In genomic region chr6:135197921-135198532, GRCm38 (mm10) we compare ENCODE assay signal across 8 mouse cellular contexts. TPM values are rescaled to one million over a fixed set of nuclear protein-coding genes. Genes with fewer than 3 reads are reported as not detected.
DNase-seq lines count a peak whose midpoint lies in the region; ATAC-seq and TF ChIP-seq lines count a peak whose summit lies in the region.

Gene Fam234b (plus strand): TSS chr6:135197977.
Gene Hebp1 (minus strand): TSS chr6:135198022.

- DNase-seq in CD4-positive helper T cell, adult 2 months (ENCODE audit: low read depth, low spot score): peak; percentile 79
- peak; percentile 49 for DNase-seq in brain, embryonic 18.5 days (ENCODE audit: low read depth, low spot score)
- DNase-seq in liver, adult 2 months (ENCODE audit: extremely low read depth, low read depth, low spot score): peak; percentile 67
- DNase-seq in naive thymus-derived CD4-positive, alpha-beta T cell, adult 2 months (ENCODE audit: low read depth): peak; percentile 78
- peak; percentile 74 for DNase-seq in splenic B cell, adult 2 months (ENCODE audit: low read depth, low spot score)

- H3K36me3 ChIP-seq in erythroblast, embryonic 14.5 days (ENCODE audit: control insufficient read depth): peaks cover 38% of the 10 kb centered on the region
- no peaks in the 10 kb centered on the region for H3K36me3 ChIP-seq in heart, embryonic 11.5 days (ENCODE audit: control insufficient read depth, insufficient read depth, low read length)
- no peaks in the 10 kb centered on the region for H3K36me3 ChIP-seq in kidney, embryonic 16.5 days (ENCODE audit: insufficient read depth, low read length)
- no peaks in the 10 kb centered on the region for H3K36me3 ChIP-seq in liver, adult 2 months (ENCODE audit: control insufficient read depth, insufficient read depth, low read length)
- no peaks in the 10 kb centered on the region for H3K36me3 ChIP-seq in splenic B cell, adult 2 months (ENCODE audit: control insufficient read depth, insufficient read depth, low read length, poor library complexity, severe bottlenecking)

- TF ChIP-seq POLR2A in liver, adult 2 months (IDR thresholded peaks at IDR 0.05; ENCODE audit: extremely low read depth, insufficient read depth, low read length): peak; percentile 35; the same call in 1 of the 2 replicates

- H3K27ac ChIP-seq in heart, embryonic 11.5 days (ENCODE audit: low read depth, low read length): peak within 1 kb of the TSS; percentile 79
- H3K27ac ChIP-seq in kidney, embryonic 16.5 days (ENCODE audit: low read length): peak within 1 kb of the TSS; percentile 80
- H3K27ac ChIP-seq in liver, adult 2 months (replicated peaks; ENCODE audit: insufficient read depth, low read depth, low read length): peak within 1 kb of the TSS; percentile 55

- WGBS in heart, embryonic 11.5 days (ENCODE audit: insufficient replicate concordance): under 1% methylated on average over 52 of the region's 52 CpGs
- WGBS in kidney, embryonic 16.5 days: under 1% methylated on average over 48 of the region's 52 CpGs
- 2% methylated on average over 52 of the region's 52 CpGs for WGBS in liver, adult 2 months

- H3K4me3 ChIP-seq in erythroblast, embryonic 14.5 days (replicated peaks): peak within 1 kb of the TSS; percentile 99
- H3K4me3 ChIP-seq in heart, embryonic 11.5 days (ENCODE audit: low read depth, low read length): peak within 1 kb of the TSS; percentile 84
- peak within 1 kb of the TSS; percentile 86 for H3K4me3 ChIP-seq in kidney, embryonic 16.5 days (ENCODE audit: low read length)
- H3K4me3 ChIP-seq in liver, adult 2 months (ENCODE audit: insufficient read depth, low read depth, low read length): peak within 1 kb of the TSS; percentile 98

- no peaks in the 10 kb centered on the region for H3K27me3 ChIP-seq in erythroblast, embryonic 14.5 days (ENCODE audit: control insufficient read depth)
- no peaks in the 10 kb centered on the region; the same call in 1 of the 2 replicates for H3K27me3 ChIP-seq in heart, embryonic 11.5 days (ENCODE audit: control insufficient read depth, insufficient read depth, low read length)
- H3K27me3 ChIP-seq in kidney, embryonic 16.5 days (ENCODE audit: insufficient read depth, low read length): no peaks in the 10 kb centered on the region
- H3K27me3 ChIP-seq in liver, adult 2 months (ENCODE audit: control insufficient read depth, insufficient read depth, low read length): no peaks in the 10 kb centered on the region
- no peaks in the 10 kb centered on the region for H3K27me3 ChIP-seq in splenic B cell, adult 2 months (ENCODE audit: control insufficient read depth, insufficient read depth, low read length, poor library complexity, severe bottlenecking)

- peak within 1 kb of the TSS; percentile 87 for H3K9ac ChIP-seq in heart, embryonic 11.5 days (ENCODE audit: low read depth, low read length)
- peak within 1 kb of the TSS; percentile 88 for H3K9ac ChIP-seq in kidney, embryonic 16.5 days (replicated peaks; ENCODE audit: low read length)
- peak within 1 kb of the TSS; percentile 98 for H3K9ac ChIP-seq in liver, adult 2 months (ENCODE audit: low read depth, low read length)

- ATAC-seq in heart, embryonic 11.5 days (replicated peaks; ENCODE audit: insufficient number of reproducible peaks, low FRiP score, low TSS enrichment): peak; percentile 87
- ATAC-seq in kidney, embryonic 16.5 days (ENCODE audit: low FRiP score, low TSS enrichment): peak; percentile 86

- no peak; the same call in 1 of the 2 replicates for TF ChIP-seq CTCF in liver, adult 2 months (IDR thresholded peaks at IDR 0.05; ENCODE audit: low read depth, low read length)

- no peaks in the 10 kb centered on the region for H3K9me3 ChIP-seq in erythroblast, embryonic 14.5 days (ENCODE audit: control insufficient read depth, low read length)
- H3K9me3 ChIP-seq in heart, embryonic 11.5 days (replicated peaks; ENCODE audit: control insufficient read depth, low read length): no peaks in the 10 kb centered on the region
- no peaks in the 10 kb centered on the region for H3K9me3 ChIP-seq in kidney, embryonic 16.5 days (ENCODE audit: low read length)

- peaks cover 16% of the 10 kb centered on the region; the same call in 1 of the 2 replicates for H3K79me2 ChIP-seq in liver, adult 2 months (ENCODE audit: control insufficient read depth, insufficient read depth, low read length)

- peak within 1 kb of the TSS; percentile 95 for H3K4me2 ChIP-seq in heart, embryonic 11.5 days
- H3K4me2 ChIP-seq in kidney, embryonic 16.5 days (replicated peaks; ENCODE audit: low read depth, low read length): peak within 1 kb of the TSS; percentile 77

- H3K4me1 ChIP-seq in erythroblast, embryonic 14.5 days (ENCODE audit: control insufficient read depth): peaks cover 87% of the 10 kb centered on the region
- H3K4me1 ChIP-seq in heart, embryonic 11.5 days (ENCODE audit: control insufficient read depth, insufficient read depth, low read length): peaks cover 9% of the 10 kb centered on the region; the same call in 1 of the 2 replicates
- peaks cover 20% of the 10 kb centered on the region for H3K4me1 ChIP-seq in kidney, embryonic 16.5 days (ENCODE audit: insufficient read depth, low read length)
- peaks cover 15% of the 10 kb centered on the region for H3K4me1 ChIP-seq in liver, adult 2 months (ENCODE audit: control insufficient read depth, insufficient read depth, low read length)

RNA-seq across cellular contexts. Expression of gene Fam234b, which starts in this region (rescaled TPM):
- polyA plus RNA-seq in erythroblast, embryonic 14.5 days (2012): 0.95 and 1.2 TPM in 2 replicates
- 11.2 and 11.3 TPM in 2 replicates for polyA plus RNA-seq in heart, embryonic 11.5 days (2014; fragmentation: Nextera tagmentation; extraction: Ambion mirVana)
- polyA plus RNA-seq in kidney, embryonic 16.5 days (2015; fragmentation: Nextera tagmentation; extraction: Ambion mirVana): 41.1 and 42.9 TPM in 2 replicates
- total RNA-seq in liver, adult 2 months (2014; rRNA removed): 14.8 and 15.3 TPM in 2 replicates
- polyA plus RNA-seq in liver, adult 2 months (2012; rRNA removed): 14.8 and 15.1 TPM in 2 replicates

RNA-seq across cellular contexts. Expression of gene Hebp1, which starts in this region (rescaled TPM):
- polyA plus RNA-seq in erythroblast, embryonic 14.5 days (2012): 15.1 and 33.8 TPM in 2 replicates
- 7.2 and 15.2 TPM in 2 replicates for polyA plus RNA-seq in heart, embryonic 11.5 days (2014; fragmentation: Nextera tagmentation; extraction: Ambion mirVana)
- polyA plus RNA-seq in kidney, embryonic 16.5 days (2015; fragmentation: Nextera tagmentation; extraction: Ambion mirVana): 34.6 and 41.5 TPM in 2 replicates
- 282 and 334 TPM in 2 replicates for total RNA-seq in liver, adult 2 months (2014; rRNA removed)
- polyA plus RNA-seq in liver, adult 2 months (2012; rRNA removed): 290 and 317 TPM in 2 replicates

Comparison
In these comparisons a context has a peak if more than half of its experiments do, and no peak if none do; other contexts are left out.
1. Peak in every context shown above with its lines: DNase-seq, ATAC-seq, H3K4me3 ChIP-seq and H3K27ac ChIP-seq.